Mouse (Mus musculus): ENCODE results near the gene Cds2. TPM values are rescaled to one million over a fixed set of nuclear protein-coding genes. Genes with fewer than 3 reads are reported as not detected.

The Cds2 gene
- polyA plus RNA-seq, 1 experiment from 2014 or later = 41.8 TPM

- ATAC-seq (replicated peaks) = no peak
- Histone ChIP-seq H3K9ac (no peak overlapping the region), H3K36me3 (replicated peaks) (no peaks in the 10 kb centered on the region), H3K27ac (no peak overlapping the region), H3K27me3 (replicated peaks) (no peaks in the 10 kb centered on the region), H3K9me3 (no peaks in the 10 kb centered on the region), H3K4me3 (no peak overlapping the region), H3K4me1 (no peaks in the 10 kb centered on the region), H3K4me2 (no peak overlapping the region)
- 89% methylated on average over 11 of the region's 11 CpGs for WGBS
These were observed 80.9 kb downstream of the Cds2 start for GRCm38 (mm10) chr2:132343846-132344245.

Other genes with a start within 250 kb of the Cds2 start
- 27.7 and 29.4 TPM in 2 replicates for gene Rassf2, start 232.9 kb upstream of the Cds2 start, polyA plus RNA-seq (2015; fragmentation: Nextera tagmentation; extraction: Ambion mirVana)
- gene Slc23a2, start 118.0 kb upstream of the Cds2 start, polyA plus RNA-seq (2015; fragmentation: Nextera tagmentation; extraction: Ambion mirVana) = 36.3 TPM in 2 replicates
- 42.9 and 48.0 TPM in 2 replicates for gene Tmem230, start 15.3 kb upstream of the Cds2 start, polyA plus RNA-seq (2015; fragmentation: Nextera tagmentation; extraction: Ambion mirVana)
- gene Pcna, start 9.8 kb upstream of the Cds2 start, polyA plus RNA-seq (2015; fragmentation: Nextera tagmentation; extraction: Ambion mirVana) = 92.3 and 96.8 TPM in 2 replicates
- 6.3 and 6.9 TPM in 2 replicates for gene Prokr2, start 122.3 kb downstream of the Cds2 start, polyA plus RNA-seq (2015; fragmentation: Nextera tagmentation; extraction: Ambion mirVana)

Data from midbrain, embryonic 15.5 days (tissue).